Mouse (Mus musculus) forebrain, embryonic 12.5 days (tissue): ENCODE measurements around the gene Hist1h4c. TPM values are rescaled to one million over a fixed set of nuclear protein-coding genes. Genes with fewer than 3 reads are reported as not detected.

Experiments
- microRNA-seq: library from miRNA; unstranded; fragments of <30 nt; microRNA quantifications from one replicate; pipeline ENCODE4, GENCODE M21; 2017
- polyA plus RNA-seq: library from polyadenylated mRNA; unstranded; fragments of >200 nt; fragmentation: Nextera tagmentation; extraction: Ambion mirVana; gene quantifications from 2 replicates; pipeline ENCODE4 v1.2.1, GENCODE M21; 2016

Hist1h4c gene
- polyA plus RNA-seq, 1 experiment from 2014 or later = 9.8 TPM

Small RNA genes within 50 kb of the gene (microRNA-seq; reads per million reads assigned to microRNA genes)
- gene Gm44314 (not detected), gene Gm44350 (not detected)

Other genes starting within 250 kb of the Hist1h4c start
- gene Btn1a1, start 232.6 kb downstream of the Hist1h4c start, polyA plus RNA-seq = 0.18 and 0.36 TPM in 2 replicates
- 0.23 and 0.36 TPM in 2 replicates for gene Btn2a2, start 209.6 kb downstream of the Hist1h4c start, polyA plus RNA-seq
- gene Hist1h4h, start 167.4 kb downstream of the Hist1h4c start, polyA plus RNA-seq = 7.2 and 8.7 TPM in 2 replicates
- gene Hist1h2af, start 164.5 kb downstream of the Hist1h4c start, polyA plus RNA-seq = 9.3 and 10.7 TPM in 2 replicates
- gene Hist1h3g, start 163.0 kb downstream of the Hist1h4c start, polyA plus RNA-seq = 7.2 and 8.3 TPM in 2 replicates
- 0.87 and 0.95 TPM in 2 replicates for gene Hist1h2bh, start 155.1 kb downstream of the Hist1h4c start, polyA plus RNA-seq
- 0.99 and 1.5 TPM in 2 replicates for gene Hist1h3f, start 154.4 kb downstream of the Hist1h4c start, polyA plus RNA-seq
- 0.74 and 1.4 TPM in 2 replicates for gene Hist1h4f, start 146.8 kb downstream of the Hist1h4c start, polyA plus RNA-seq
- 0.47 and 0.56 TPM in 2 replicates for gene Hist1h1d, start 145.2 kb downstream of the Hist1h4c start, polyA plus RNA-seq
- 5.7 and 7.6 TPM in 2 replicates for gene Hist1h3e, start 136.1 kb downstream of the Hist1h4c start, polyA plus RNA-seq
- 115 and 138 TPM in 2 replicates for gene Hist1h2ae, start 127.2 kb downstream of the Hist1h4c start, polyA plus RNA-seq
- 8.9 and 11.4 TPM in 2 replicates for gene Hist1h2bg, start 127.1 kb downstream of the Hist1h4c start, polyA plus RNA-seq
- 7.2 and 9.5 TPM in 2 replicates for gene Hist1h2bf, start 124.3 kb downstream of the Hist1h4c start, polyA plus RNA-seq
- gene Hist1h2ad, start 124.1 kb downstream of the Hist1h4c start, polyA plus RNA-seq = 1.3 and 3.7 TPM in 2 replicates
- 5.8 and 6.6 TPM in 2 replicates for gene Hist1h3d, start 122.7 kb downstream of the Hist1h4c start, polyA plus RNA-seq
- gene Hist1h4d, start 116.9 kb downstream of the Hist1h4c start, polyA plus RNA-seq = 137 and 142 TPM in 2 replicates
- 3.0 and 3.7 TPM in 2 replicates for gene Hist1h2be, start 77.3 kb downstream of the Hist1h4c start, polyA plus RNA-seq
- 26.3 and 26.6 TPM in 2 replicates for gene Hist1h1e, start 75.9 kb downstream of the Hist1h4c start, polyA plus RNA-seq
- 1.4 and 1.6 TPM in 2 replicates for gene Hist1h2ac, start 14.5 kb downstream of the Hist1h4c start, polyA plus RNA-seq
- gene Hist1h2bc, start 14.3 kb downstream of the Hist1h4c start, polyA plus RNA-seq = 34.6 and 36.5 TPM in 2 replicates
- gene Hist1h1t, start 2.6 kb downstream of the Hist1h4c start, polyA plus RNA-seq = not detected in 2 replicates
- 2.0 and 2.5 TPM in 2 replicates for gene Hfe, start 12.4 kb upstream of the Hist1h4c start, polyA plus RNA-seq
- 15.2 and 15.9 TPM in 2 replicates for gene Hist1h1c, start 40.4 kb upstream of the Hist1h4c start, polyA plus RNA-seq
- gene Hist1h3c, start 47.1 kb upstream of the Hist1h4c start, polyA plus RNA-seq = 11.1 and 13.8 TPM in 2 replicates
- 2.2 and 3.5 TPM in 2 replicates for gene Hist1h2bb, start 48.3 kb upstream of the Hist1h4c start, polyA plus RNA-seq
- 59.9 and 73.2 TPM in 2 replicates for gene Hist1h2ab, start 52.7 kb upstream of the Hist1h4c start, polyA plus RNA-seq
- 14.0 and 15.8 TPM in 2 replicates for gene Hist1h3b, start 53.8 kb upstream of the Hist1h4c start, polyA plus RNA-seq
- gene Hist1h4b, start 58.6 kb upstream of the Hist1h4c start, polyA plus RNA-seq = 5.3 and 8.2 TPM in 2 replicates
- gene Hist1h4a, start 62.8 kb upstream of the Hist1h4c start, polyA plus RNA-seq = 0.88 TPM in 1 of 2 replicates, not detected in the other
- gene Hist1h3a, start 63.9 kb upstream of the Hist1h4c start, polyA plus RNA-seq = 5.1 and 5.2 TPM in 2 replicates
- 3.3 and 4.0 TPM in 2 replicates for gene Hist1h1a, start 65.2 kb upstream of the Hist1h4c start, polyA plus RNA-seq
- gene Trim38, start 71.5 kb upstream of the Hist1h4c start, polyA plus RNA-seq = 0.18 TPM in 1 of 2 replicates, not detected in the other
- gene Slc17a2, start 108.5 kb upstream of the Hist1h4c start, polyA plus RNA-seq = not detected in 2 replicates
- not detected in 2 replicates for gene Slc17a3, start 141.0 kb upstream of the Hist1h4c start, polyA plus RNA-seq
- gene Slc17a1, start 169.3 kb upstream of the Hist1h4c start, polyA plus RNA-seq = not detected in 2 replicates
- gene Slc17a4, start 216.6 kb upstream of the Hist1h4c start, polyA plus RNA-seq = not detected in 2 replicates
- not detected in 2 replicates for gene Hist1h2ba, start 235.7 kb upstream of the Hist1h4c start, polyA plus RNA-seq
- gene Hist1h2aa, start 236.0 kb upstream of the Hist1h4c start, polyA plus RNA-seq = not detected in 2 replicates